In genomic region chr11:116816769-116817168, GRCm38 (mm10) we compare ENCODE assay signal across 10 mouse cellular contexts. TPM values are rescaled to one million over a fixed set of nuclear protein-coding genes. Genes with fewer than 3 reads are reported as not detected.
DNase-seq lines count a peak whose midpoint lies in the region; ATAC-seq lines count a peak whose summit lies in the region.
"Had no signal": no experiment of that assay in that cellular context is flagged by ENCODE, and none has a peak within 500 bp of the region (broad histone marks: within the 10 kb centered on the region; RNA-seq: fewer than 3 reads in every experiment).

No protein-coding gene starts in this region.

- 0 out of 2 replicates have a peak overlapping the region, but pooled peaks have one; percentile 35 for H3K27ac ChIP-seq in forebrain, embryonic 10.5 days
- H3K27ac ChIP-seq in forebrain, embryonic 15.5 days (replicated peaks) = no peak overlapping the region
- no peak overlapping the region; the same call in 1 of the 2 replicates for H3K27ac ChIP-seq in midbrain, embryonic 10.5 days (replicated peaks)
- H3K27ac ChIP-seq: forebrain, embryonic 13.5 days had no signal

- DNase-seq in forebrain, embryonic 10.5 days (ENCODE audit: extremely low spot score, low spot score) = no peak
- DNase-seq in ovary, adult 18-20 months (ENCODE audit: low spot score) = peak; percentile 70
- DNase-seq in ovary, postnatal 14 days (ENCODE audit: low spot score) = no peak
- DNase-seq in fibroblast of lung, adult 2 months (ENCODE audit: low read depth) = peak; percentile 89
- peak; percentile 89 for DNase-seq in skeletal muscle tissue, adult 2 months (ENCODE audit: low read depth, low spot score)
- DNase-seq in midbrain, embryonic 10.5 days (ENCODE audit: low spot score) = no peak
- no peak for DNase-seq in cerebellum, postnatal 25 days
- DNase-seq: lung, embryonic 14.5 days had no signal

- ATAC-seq in forebrain, embryonic 15.5 days (replicated peaks) = no peak
- ATAC-seq: forebrain, embryonic 13.5 days had no signal

- H3K4me1 ChIP-seq in forebrain, embryonic 10.5 days = peaks cover 82% of the 10 kb centered on the region
- peaks cover 38% of the 10 kb centered on the region for H3K4me1 ChIP-seq in forebrain, embryonic 15.5 days
- H3K4me1 ChIP-seq in midbrain, embryonic 10.5 days = peaks cover 81% of the 10 kb centered on the region

- H3K36me3 ChIP-seq in forebrain, embryonic 10.5 days (replicated peaks) = no peaks in the 10 kb centered on the region
- H3K36me3 ChIP-seq in forebrain, embryonic 15.5 days = no peaks in the 10 kb centered on the region
- H3K36me3 ChIP-seq in midbrain, embryonic 10.5 days = no peaks in the 10 kb centered on the region

- no peaks in the 10 kb centered on the region for H3K27me3 ChIP-seq in forebrain, embryonic 10.5 days (ENCODE audit: poor library complexity, severe bottlenecking)
- no peaks in the 10 kb centered on the region for H3K27me3 ChIP-seq in forebrain, embryonic 15.5 days
- no peaks in the 10 kb centered on the region for H3K27me3 ChIP-seq in midbrain, embryonic 10.5 days (ENCODE audit: low read depth, poor library complexity, severe bottlenecking)
- H3K27me3 ChIP-seq: forebrain, embryonic 13.5 days had no signal

- no peaks in the 10 kb centered on the region for H3K9me3 ChIP-seq in forebrain, embryonic 10.5 days
- H3K9me3 ChIP-seq in forebrain, embryonic 15.5 days = no peaks in the 10 kb centered on the region
- no peaks in the 10 kb centered on the region for H3K9me3 ChIP-seq in midbrain, embryonic 10.5 days (replicated peaks)
- H3K9me3 ChIP-seq: forebrain, embryonic 13.5 days had no signal

- H3K4me3 ChIP-seq in forebrain, embryonic 10.5 days = no peak overlapping the region
- no peak overlapping the region for H3K4me3 ChIP-seq in forebrain, embryonic 15.5 days
- no peak overlapping the region; the same call in 1 of the 2 replicates for H3K4me3 ChIP-seq in midbrain, embryonic 10.5 days
- H3K4me3 ChIP-seq: forebrain, embryonic 13.5 days had no signal

- 75% methylated on average over 5 of the region's 5 CpGs for WGBS in forebrain, embryonic 10.5 days
- WGBS in forebrain, embryonic 15.5 days = 94% methylated on average over 5 of the region's 5 CpGs
- WGBS in midbrain, embryonic 10.5 days = 82% methylated on average over 5 of the region's 5 CpGs

- H3K4me2 ChIP-seq in forebrain, embryonic 15.5 days (replicated peaks) = no peak overlapping the region
- H3K4me2 ChIP-seq: forebrain, embryonic 13.5 days; lung, embryonic 14.5 days had no signal

- no peak overlapping the region for H3K9ac ChIP-seq in forebrain, embryonic 15.5 days (replicated peaks)
- H3K9ac ChIP-seq: forebrain, embryonic 13.5 days; lung, embryonic 14.5 days had no signal

RNA-seq across cellular contexts. Expression of gene Mxra7, which starts 11.1 kb away (rescaled TPM):
- 16.5 and 18.2 TPM in 2 replicates for polyA plus RNA-seq in forebrain, embryonic 10.5 days (2016; fragmentation: Nextera tagmentation; extraction: Ambion mirVana)
- polyA plus RNA-seq in forebrain, embryonic 15.5 days (2015; fragmentation: Nextera tagmentation; extraction: Ambion mirVana) = 7.6 and 10.7 TPM in 2 replicates
- 28.1 and 29.1 TPM in 2 replicates for polyA plus RNA-seq in midbrain, embryonic 10.5 days (2016; fragmentation: Nextera tagmentation; extraction: Ambion mirVana)

RNA-seq across cellular contexts. Expression of gene Mettl23, which starts 26.3 kb away (rescaled TPM):
- 64.3 and 66.5 TPM in 2 replicates for polyA plus RNA-seq in forebrain, embryonic 10.5 days (2016; fragmentation: Nextera tagmentation; extraction: Ambion mirVana)
- polyA plus RNA-seq in forebrain, embryonic 15.5 days (2015; fragmentation: Nextera tagmentation; extraction: Ambion mirVana) = 81.9 and 87.5 TPM in 2 replicates
- polyA plus RNA-seq in midbrain, embryonic 10.5 days (2016; fragmentation: Nextera tagmentation; extraction: Ambion mirVana) = 68.5 and 70.3 TPM in 2 replicates

RNA-seq across cellular contexts. Expression of gene Jmjd6, which starts 26.5 kb away (rescaled TPM):
- 91.1 and 106 TPM in 2 replicates for polyA plus RNA-seq in forebrain, embryonic 10.5 days (2016; fragmentation: Nextera tagmentation; extraction: Ambion mirVana)
- 76.7 and 78.5 TPM in 2 replicates for polyA plus RNA-seq in forebrain, embryonic 15.5 days (2015; fragmentation: Nextera tagmentation; extraction: Ambion mirVana)
- 92.5 and 102 TPM in 2 replicates for polyA plus RNA-seq in midbrain, embryonic 10.5 days (2016; fragmentation: Nextera tagmentation; extraction: Ambion mirVana)

RNA-seq across cellular contexts. Expression of gene Mfsd11, which starts 35.5 kb away (rescaled TPM):
- polyA plus RNA-seq in forebrain, embryonic 10.5 days (2016; fragmentation: Nextera tagmentation; extraction: Ambion mirVana) = 18.9 and 24.7 TPM in 2 replicates
- 49.8 and 54.9 TPM in 2 replicates for polyA plus RNA-seq in forebrain, embryonic 15.5 days (2015; fragmentation: Nextera tagmentation; extraction: Ambion mirVana)
- 27.9 and 31.7 TPM in 2 replicates for polyA plus RNA-seq in midbrain, embryonic 10.5 days (2016; fragmentation: Nextera tagmentation; extraction: Ambion mirVana)

RNA-seq across cellular contexts. Expression of gene Srsf2, which starts 36.1 kb away (rescaled TPM):
- 901 and 914 TPM in 2 replicates for polyA plus RNA-seq in forebrain, embryonic 10.5 days (2016; fragmentation: Nextera tagmentation; extraction: Ambion mirVana)
- polyA plus RNA-seq in forebrain, embryonic 15.5 days (2015; fragmentation: Nextera tagmentation; extraction: Ambion mirVana) = 637 and 680 TPM in 2 replicates
- 852 and 895 TPM in 2 replicates for polyA plus RNA-seq in midbrain, embryonic 10.5 days (2016; fragmentation: Nextera tagmentation; extraction: Ambion mirVana)

Comparison
In these comparisons a context has a peak if more than half of its experiments do, and no peak if none do; other contexts are left out.
1. DNase-seq: peak in ovary, adult 18-20 months (single experiment), fibroblast of lung, adult 2 months (single experiment) and skeletal muscle tissue, adult 2 months (single experiment); none in forebrain, embryonic 10.5 days (single experiment), ovary, postnatal 14 days (single experiment), midbrain, embryonic 10.5 days (single experiment) and cerebellum, postnatal 25 days (0 of 2).